In the genomic region with DNA sequence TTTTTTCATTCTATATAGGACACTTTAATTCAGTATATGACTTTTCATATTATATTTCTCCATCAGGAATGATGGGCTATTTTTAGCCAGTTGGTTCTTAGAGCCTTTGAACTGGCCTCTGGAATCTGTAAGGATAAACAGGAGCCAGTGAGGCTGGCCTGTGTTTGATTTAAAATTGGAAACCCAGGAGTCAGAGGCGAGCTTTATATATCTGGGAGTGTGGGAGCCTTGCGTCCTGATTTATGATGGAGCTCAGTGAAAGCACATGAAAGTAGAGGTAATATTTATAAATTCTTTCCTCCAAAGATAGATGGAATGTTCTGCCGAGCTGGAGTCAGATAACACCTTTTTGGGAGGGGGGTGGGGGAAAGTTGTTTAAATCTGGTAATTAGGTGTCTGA, we compare ENCODE assay signal across 37 mouse cellular contexts. TPM values are rescaled to one million over a fixed set of nuclear protein-coding genes. Genes with fewer than 3 reads are reported as not detected.
DNase-seq lines count a peak whose midpoint lies in the region; ATAC-seq and TF ChIP-seq lines count a peak whose summit lies in the region.
"Had no signal": no experiment of that assay in that cellular context is flagged by ENCODE, and none has a peak within 500 bp of the region (broad histone marks: within the 10 kb centered on the region; RNA-seq: fewer than 3 reads in every experiment).

No protein-coding gene starts in this region.

- TF ChIP-seq EP300 in stomach, postnatal 0 days (optimal IDR thresholded peaks at IDR 0.05) = no peak

- no peak for ATAC-seq in heart, embryonic 13.5 days (ENCODE audit: extremely low read depth, insufficient number of reproducible peaks, low FRiP score, low TSS enrichment)
- ATAC-seq in intestine, embryonic 15.5 days = peak; percentile 36; the same call in 1 of the 2 replicates
- ATAC-seq in intestine, embryonic 16.5 days = no peak
- ATAC-seq in stomach, embryonic 14.5 days (ENCODE audit: insufficient number of reproducible peaks, insufficient read depth, low FRiP score, low read depth) = peak; percentile 25; the same call in 1 of the 2 replicates
- no peak for ATAC-seq in stomach, postnatal 0 days (ENCODE audit: low FRiP score, low TSS enrichment)
- ATAC-seq: CD4-positive, CD25-positive, alpha-beta regulatory T cell, adult 4 months; forebrain, embryonic 15.5 days; midbrain, embryonic 16.5 days had no signal

- H3K27me3 ChIP-seq in heart, embryonic 13.5 days (replicated peaks) = no peaks in the 10 kb centered on the region
- no peaks in the 10 kb centered on the region for H3K27me3 ChIP-seq in intestine, embryonic 15.5 days (replicated peaks)
- no peaks in the 10 kb centered on the region for H3K27me3 ChIP-seq in intestine, embryonic 16.5 days (replicated peaks; ENCODE audit: control insufficient read depth, insufficient read depth, low read length)
- no peaks in the 10 kb centered on the region for H3K27me3 ChIP-seq in stomach, embryonic 14.5 days (ENCODE audit: control insufficient read depth, insufficient read depth, low read length)
- no peaks in the 10 kb centered on the region for H3K27me3 ChIP-seq in stomach, postnatal 0 days (ENCODE audit: control insufficient read depth, insufficient read depth, low read length)
- H3K27me3 ChIP-seq: forebrain, embryonic 15.5 days; hindbrain, embryonic 13.5 days; limb, embryonic 15.5 days; liver, embryonic 13.5 days had no signal

- peak overlapping the region; percentile 33 for H3K4me2 ChIP-seq in heart, embryonic 13.5 days
- H3K4me2 ChIP-seq in intestine, embryonic 15.5 days (replicated peaks) = no peak overlapping the region
- no peak overlapping the region for H3K4me2 ChIP-seq in intestine, embryonic 16.5 days (ENCODE audit: low read depth, low read length)
- H3K4me2 ChIP-seq in stomach, embryonic 14.5 days (replicated peaks; ENCODE audit: low read depth, low read length) = no peak overlapping the region
- no peak overlapping the region for H3K4me2 ChIP-seq in stomach, postnatal 0 days (replicated peaks; ENCODE audit: low read depth)
- H3K4me2 ChIP-seq: forebrain, embryonic 15.5 days; hindbrain, embryonic 13.5 days; limb, embryonic 15.5 days; liver, embryonic 13.5 days; midbrain, embryonic 11.5 days had no signal

- H3K9ac ChIP-seq in heart, embryonic 13.5 days = no peak overlapping the region
- no peak overlapping the region for H3K9ac ChIP-seq in intestine, embryonic 15.5 days
- no peak overlapping the region for H3K9ac ChIP-seq in intestine, embryonic 16.5 days (ENCODE audit: low read depth, low read length)
- H3K9ac ChIP-seq in stomach, embryonic 14.5 days (replicated peaks; ENCODE audit: low read depth, low read length) = no peak overlapping the region
- H3K9ac ChIP-seq in stomach, postnatal 0 days (ENCODE audit: low read length) = no peak overlapping the region
- H3K9ac ChIP-seq: forebrain, embryonic 15.5 days; hindbrain, embryonic 13.5 days; limb, embryonic 15.5 days; liver, embryonic 13.5 days had no signal

- intact Hi-C loops in heart, postnatal 25 days (cut with DNase I) = no loop called here

- H3K4me1 ChIP-seq in heart, embryonic 13.5 days = peaks cover 22% of the 10 kb centered on the region
- no peaks in the 10 kb centered on the region for H3K4me1 ChIP-seq in intestine, embryonic 15.5 days (replicated peaks)
- H3K4me1 ChIP-seq in intestine, embryonic 16.5 days (ENCODE audit: control insufficient read depth, insufficient read depth, low read length) = no peaks in the 10 kb centered on the region
- 0 out of 2 replicates have a peak, but pooled peaks cover 8% of the 10 kb centered on the region for H3K4me1 ChIP-seq in stomach, embryonic 14.5 days (ENCODE audit: control insufficient read depth, insufficient read depth, low read length)
- H3K4me1 ChIP-seq in stomach, postnatal 0 days (replicated peaks; ENCODE audit: control insufficient read depth, insufficient read depth) = no peaks in the 10 kb centered on the region
- H3K4me1 ChIP-seq: forebrain, embryonic 10.5 days; forebrain, embryonic 15.5 days; hindbrain, embryonic 13.5 days; liver, embryonic 13.5 days had no signal

- 11% methylated on average over 3 of the region's 3 CpGs for WGBS in heart, embryonic 13.5 days
- 19% methylated on average over 3 of the region's 3 CpGs for WGBS in intestine, embryonic 15.5 days
- 29% methylated on average over 3 of the region's 3 CpGs for WGBS in intestine, embryonic 16.5 days
- 13% methylated on average over 3 of the region's 3 CpGs for WGBS in stomach, embryonic 14.5 days
- WGBS in stomach, postnatal 0 days = 14% methylated on average over 3 of the region's 3 CpGs

- no peak overlapping the region for H3K4me3 ChIP-seq in heart, embryonic 13.5 days
- H3K4me3 ChIP-seq in intestine, embryonic 15.5 days (replicated peaks) = no peak overlapping the region
- H3K4me3 ChIP-seq in intestine, embryonic 16.5 days (ENCODE audit: low read length) = no peak overlapping the region
- no peak overlapping the region for H3K4me3 ChIP-seq in stomach, embryonic 14.5 days (ENCODE audit: low read depth, low read length)
- no peak overlapping the region for H3K4me3 ChIP-seq in stomach, postnatal 0 days (ENCODE audit: low read depth, low read length)
- H3K4me3 ChIP-seq: forebrain, embryonic 10.5 days; forebrain, embryonic 15.5 days; gastrocnemius, adult 2 months; heart, embryonic 10.5 days; hindbrain, embryonic 13.5 days; left cerebral cortex, adult 2 months; limb, embryonic 15.5 days; liver, embryonic 13.5 days had no signal

- no peaks in the 10 kb centered on the region for H3K9me3 ChIP-seq in heart, embryonic 13.5 days
- H3K9me3 ChIP-seq in intestine, embryonic 15.5 days = no peaks in the 10 kb centered on the region
- H3K9me3 ChIP-seq in intestine, embryonic 16.5 days (ENCODE audit: control insufficient read depth, low read length) = no peaks in the 10 kb centered on the region
- H3K9me3 ChIP-seq in stomach, embryonic 14.5 days (ENCODE audit: control insufficient read depth, low read depth, low read length) = no peaks in the 10 kb centered on the region
- no peaks in the 10 kb centered on the region for H3K9me3 ChIP-seq in stomach, postnatal 0 days (ENCODE audit: control insufficient read depth, low read length)
- H3K9me3 ChIP-seq: forebrain, embryonic 10.5 days; forebrain, embryonic 15.5 days; heart, embryonic 10.5 days; hindbrain, embryonic 13.5 days; limb, embryonic 15.5 days; liver, embryonic 13.5 days had no signal

- no peak for DNase-seq in heart, postnatal 25 days (ENCODE audit: low spot score)
- DNase-seq in stomach, postnatal 0 days (ENCODE audit: low spot score) = no peak
- peak; percentile 55 for DNase-seq in yolk sac, embryonic 10.5 days (ENCODE audit: low spot score)
- no peak for DNase-seq in cerebellum, postnatal 4 days (ENCODE audit: low spot score in 2 of 2)
- DNase-seq: adrenal gland, postnatal 25 days; cerebellum, adult 11-12 months; cerebellum, adult 9-11 months; gastrocnemius, adult 2 months; gastrocnemius, postnatal 36 days; heart, postnatal 36 days; kidney, adult 2 months; kidney, postnatal 25 days; liver, embryonic 13.5 days; lung, postnatal 14 days; right cerebral cortex, postnatal 25 days; thymus, postnatal 4 days had no signal

- H3K27ac ChIP-seq in heart, embryonic 13.5 days (replicated peaks) = peak overlapping the region; percentile 58
- no peak overlapping the region for H3K27ac ChIP-seq in intestine, embryonic 15.5 days
- H3K27ac ChIP-seq in intestine, embryonic 16.5 days (ENCODE audit: low read length) = no peak overlapping the region
- H3K27ac ChIP-seq in stomach, embryonic 14.5 days (ENCODE audit: low read length) = no peak overlapping the region
- H3K27ac ChIP-seq in stomach, postnatal 0 days (replicated peaks) = no peak overlapping the region
- H3K27ac ChIP-seq: forebrain, embryonic 10.5 days; forebrain, embryonic 15.5 days; hindbrain, embryonic 13.5 days; left cerebral cortex, adult 2 months; liver, embryonic 13.5 days had no signal

- H3K36me3 ChIP-seq in heart, embryonic 13.5 days = no peaks in the 10 kb centered on the region
- no peaks in the 10 kb centered on the region for H3K36me3 ChIP-seq in intestine, embryonic 15.5 days
- H3K36me3 ChIP-seq in intestine, embryonic 16.5 days (ENCODE audit: control insufficient read depth, insufficient read depth, low read length) = no peaks in the 10 kb centered on the region
- no peaks in the 10 kb centered on the region for H3K36me3 ChIP-seq in stomach, embryonic 14.5 days (ENCODE audit: control insufficient read depth, insufficient read depth, low read length)
- H3K36me3 ChIP-seq in stomach, postnatal 0 days (ENCODE audit: control insufficient read depth, insufficient read depth, low read length) = no peaks in the 10 kb centered on the region
- H3K36me3 ChIP-seq: forebrain, embryonic 10.5 days; forebrain, embryonic 15.5 days; heart, embryonic 10.5 days; hindbrain, embryonic 13.5 days; limb, embryonic 15.5 days; liver, embryonic 13.5 days had no signal

- no peak for TF ChIP-seq CTCF in stomach, postnatal 0 days (IDR thresholded peaks at IDR 0.05; ENCODE audit: low read depth)

RNA-seq across cellular contexts. Expression of gene Calml3, which starts 4.7 kb away (rescaled TPM):
- not detected in 2 replicates for polyA plus RNA-seq in heart, embryonic 13.5 days (2015; fragmentation: Nextera tagmentation; extraction: Ambion mirVana)
- total RNA-seq in heart, postnatal 25 days (2021) = not detected
- not detected in 2 replicates for polyA plus RNA-seq in intestine, embryonic 15.5 days (2015; fragmentation: Nextera tagmentation; extraction: Ambion mirVana)
- polyA plus RNA-seq in intestine, embryonic 16.5 days (2015; fragmentation: Nextera tagmentation; extraction: Ambion mirVana) = not detected in 2 replicates
- polyA plus RNA-seq in stomach, embryonic 14.5 days (2014; fragmentation: Nextera tagmentation; extraction: Ambion mirVana) = 2.0 and 5.0 TPM in 2 replicates
- 40.0 and 44.6 TPM in 2 replicates for polyA plus RNA-seq in stomach, postnatal 0 days (2015; fragmentation: Nextera tagmentation; extraction: Ambion mirVana)
- total RNA-seq: adrenal gland, postnatal 25 days; common myeloid progenitor, adult 5-6 weeks; gastrocnemius, adult 2 months; gastrocnemius, postnatal 36 days; heart, postnatal 36 days; layer of hippocampus, adult 18-20 months; layer of hippocampus, postnatal 14 days; left cerebral cortex, adult 2 months; left cerebral cortex, postnatal 36 days had no signal
- polyA plus RNA-seq: CD4-positive, CD25-positive, alpha-beta regulatory T cell, adult 4 months; forebrain, embryonic 10.5 days; forebrain, embryonic 15.5 days; heart, embryonic 10.5 days; hindbrain, embryonic 13.5 days; liver, embryonic 13.5 days; midbrain, embryonic 11.5 days; midbrain, embryonic 16.5 days; neural tube, embryonic 11.5 days had no signal

RNA-seq across cellular contexts. Expression of gene Calm4, which starts 38.2 kb away (rescaled TPM):
- polyA plus RNA-seq in heart, embryonic 13.5 days (2015; fragmentation: Nextera tagmentation; extraction: Ambion mirVana) = not detected in 2 replicates
- total RNA-seq in heart, postnatal 25 days (2021) = not detected
- not detected in 2 replicates for polyA plus RNA-seq in intestine, embryonic 15.5 days (2015; fragmentation: Nextera tagmentation; extraction: Ambion mirVana)
- 0.39 TPM in 1 of 2 replicates, not detected in the other for polyA plus RNA-seq in intestine, embryonic 16.5 days (2015; fragmentation: Nextera tagmentation; extraction: Ambion mirVana)
- not detected in 2 replicates for polyA plus RNA-seq in stomach, embryonic 14.5 days (2014; fragmentation: Nextera tagmentation; extraction: Ambion mirVana)
- 280 and 324 TPM in 2 replicates for polyA plus RNA-seq in stomach, postnatal 0 days (2015; fragmentation: Nextera tagmentation; extraction: Ambion mirVana)
- total RNA-seq: adrenal gland, postnatal 25 days; gastrocnemius, adult 2 months; gastrocnemius, postnatal 36 days; heart, postnatal 36 days; layer of hippocampus, adult 18-20 months; layer of hippocampus, postnatal 14 days; left cerebral cortex, adult 2 months; left cerebral cortex, postnatal 36 days; neutrophil, adult 5-6 weeks had no signal
- polyA plus RNA-seq: CD4-positive, CD25-positive, alpha-beta regulatory T cell, adult 4 months; embryonic facial prominence, embryonic 11.5 days; forebrain, embryonic 10.5 days; forebrain, embryonic 15.5 days; heart, embryonic 10.5 days; hindbrain, embryonic 13.5 days; kidney, adult 2 months; liver, embryonic 13.5 days; midbrain, embryonic 11.5 days; midbrain, embryonic 16.5 days; neural tube, embryonic 11.5 days had no signal

RNA-seq across cellular contexts. Expression of gene Calm5, which starts 54.6 kb away (rescaled TPM):
- polyA plus RNA-seq in heart, embryonic 13.5 days (2015; fragmentation: Nextera tagmentation; extraction: Ambion mirVana) = not detected in 2 replicates
- not detected for total RNA-seq in heart, postnatal 25 days (2021)
- polyA plus RNA-seq in intestine, embryonic 15.5 days (2015; fragmentation: Nextera tagmentation; extraction: Ambion mirVana) = not detected in 2 replicates
- polyA plus RNA-seq in intestine, embryonic 16.5 days (2015; fragmentation: Nextera tagmentation; extraction: Ambion mirVana) = not detected in 2 replicates
- 0.71 TPM in 1 of 2 replicates, not detected in the other for polyA plus RNA-seq in stomach, embryonic 14.5 days (2014; fragmentation: Nextera tagmentation; extraction: Ambion mirVana)
- 0.18 TPM in 1 of 2 replicates, not detected in the other for polyA plus RNA-seq in stomach, postnatal 0 days (2015; fragmentation: Nextera tagmentation; extraction: Ambion mirVana)
- total RNA-seq: adrenal gland, postnatal 25 days; common myeloid progenitor, adult 5-6 weeks; gastrocnemius, adult 2 months; gastrocnemius, postnatal 36 days; heart, postnatal 36 days; layer of hippocampus, adult 18-20 months; layer of hippocampus, postnatal 14 days; left cerebral cortex, adult 2 months; left cerebral cortex, postnatal 36 days; neutrophil, adult 5-6 weeks had no signal
- polyA plus RNA-seq: CD4-positive, CD25-positive, alpha-beta regulatory T cell, adult 4 months; embryonic facial prominence, embryonic 11.5 days; forebrain, embryonic 10.5 days; forebrain, embryonic 15.5 days; heart, embryonic 10.5 days; hindbrain, embryonic 13.5 days; kidney, adult 2 months; liver, embryonic 13.5 days; midbrain, embryonic 11.5 days; midbrain, embryonic 16.5 days; neural tube, embryonic 11.5 days; testis, adult 2 months had no signal

Comparison
In these comparisons a context has a peak if more than half of its experiments do, and no peak if none do; other contexts are left out.
1. ATAC-seq: peak in intestine, embryonic 15.5 days (single experiment) and stomach, embryonic 14.5 days (single experiment); none in heart, embryonic 13.5 days (single experiment), intestine, embryonic 16.5 days (single experiment) and stomach, postnatal 0 days (single experiment).
2. RNA of gene Calm4, which starts 38.2 kb away (polyA plus RNA-seq): 280 to 324 TPM in stomach, postnatal 0 days; 0.39 TPM in intestine, embryonic 16.5 days, not detected in stomach, embryonic 14.5 days, not detected in intestine, embryonic 15.5 days and not detected in heart, embryonic 13.5 days; every median in the first group is over 100 times any median in the second.